Mouse (Mus musculus): Measurements from ENCODE around the gene Zc3h14.

- TF ChIP-seq CTCF (conservative IDR thresholded peaks at IDR 0.05; ENCODE audit: insufficient read depth, insufficient read length, low read depth, low read length) (no peak), POLR2A (IDR thresholded peaks at IDR 0.05; ENCODE audit: low read depth, low read length) (no peak)
These were observed 22.5 kb upstream of the Zc3h14 start for GRCm38 (mm10) chr12:98724224-98724623.

All from kidney, adult 2 months (tissue).